Mouse (Mus musculus): ENCODE measurements around the gene Gatc. TPM values are rescaled to one million over a fixed set of nuclear protein-coding genes. Genes with fewer than 3 reads are reported as not detected.
"Not testable (repeated sequence)": the region's sequence is repeated elsewhere in the genome, so short reads cannot be mapped to it uniquely, and the experiment has no call there.

Gatc gene
- total RNA-seq, 2 experiments from 2014 or later = 29.6 to 29.7 TPM

DNA sequence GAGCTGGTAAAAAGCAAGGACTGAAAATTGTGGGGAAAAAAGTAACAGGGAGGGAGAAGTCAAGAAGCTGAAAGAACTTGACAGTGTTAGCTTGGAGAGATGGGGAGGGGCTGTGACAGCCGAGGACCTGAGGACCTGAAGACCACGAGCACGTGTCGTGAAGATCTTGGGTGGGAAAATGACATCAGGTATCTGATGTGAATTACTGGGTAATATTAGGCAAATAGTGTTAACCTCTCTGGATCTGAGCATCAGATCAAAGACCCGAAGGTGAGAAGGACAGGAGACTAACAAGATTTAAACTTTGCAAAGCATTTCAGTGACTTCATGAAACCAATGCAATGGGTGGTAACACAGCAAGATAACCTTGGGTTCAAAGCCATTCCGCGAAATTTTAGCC, 971 bp downstream of the Gatc start:
- intact Hi-C loops (cut with DNase I) = no loop called here

GRCm38 (mm10) chr5:115333626-115334025, 7.4 kb downstream of the Gatc start:
- intact Hi-C loops (cut with DNase I) = no loop called here

More for the DNA sequence above, 971 bp downstream of the Gatc start:
- DNase-seq = no peak

GRCm38 (mm10) chr5:115330955-115331354, 10.0 kb downstream of the Gatc start:
- intact Hi-C loops (cut with DNase I) = no loop called here
- no peak for DNase-seq

More at GRCm38 (mm10) chr5:115333626-115334025, 7.4 kb downstream of the Gatc start:
- no peak for DNase-seq

DNA sequence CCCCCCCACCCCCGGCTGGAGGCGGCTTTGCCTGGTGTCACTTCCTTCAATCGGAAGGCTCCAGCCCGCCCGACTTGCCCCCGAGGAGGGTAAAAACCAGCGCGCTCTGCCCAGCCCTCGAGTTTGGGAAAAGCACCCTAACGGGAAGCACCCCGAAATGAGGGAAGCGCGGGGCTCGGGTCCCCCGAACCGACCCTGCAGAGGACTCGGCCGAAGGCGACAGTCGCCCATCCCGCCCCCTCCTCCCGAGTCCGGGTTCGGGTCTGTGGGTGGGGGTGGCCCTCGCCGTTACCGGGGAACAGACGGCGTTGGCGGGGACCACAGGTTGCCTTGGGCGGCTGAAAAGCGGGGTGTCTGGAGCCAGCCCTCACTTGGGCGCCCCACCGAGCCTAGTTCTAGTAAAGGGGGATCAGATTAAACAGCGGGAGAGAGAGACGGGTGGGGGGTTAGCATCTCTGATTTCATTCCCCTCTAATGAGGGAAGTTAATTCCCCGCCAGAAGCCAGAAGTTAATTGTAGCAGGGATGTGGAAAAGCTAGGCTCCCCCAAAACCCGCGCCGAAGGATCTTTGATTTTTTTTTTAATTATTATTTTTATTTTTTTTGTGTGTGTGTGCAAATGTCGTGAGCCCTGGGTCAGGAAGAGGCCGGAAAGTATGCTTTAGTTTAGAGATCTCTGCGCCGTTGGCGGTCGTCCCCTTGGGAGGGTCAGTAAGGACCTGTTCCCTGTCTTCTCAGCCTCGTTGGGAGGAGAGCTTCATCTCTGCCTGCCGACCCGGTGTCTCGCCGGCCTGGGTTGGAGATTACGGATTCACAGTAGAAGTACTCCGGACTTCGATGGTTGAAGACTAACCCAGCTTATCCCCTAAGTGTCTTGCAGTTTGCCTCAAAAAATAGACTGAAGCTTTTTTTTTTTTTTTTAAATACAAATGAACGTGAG, 13.1 kb downstream of the Gatc start:
- peak; percentile 39 for DNase-seq
- intact Hi-C loops (cut with DNase I) = loop anchor here (2.0 kb wide), 1 partner anchor 27 kb away; the partner anchor contains the start of gene Dynll1

DNA sequence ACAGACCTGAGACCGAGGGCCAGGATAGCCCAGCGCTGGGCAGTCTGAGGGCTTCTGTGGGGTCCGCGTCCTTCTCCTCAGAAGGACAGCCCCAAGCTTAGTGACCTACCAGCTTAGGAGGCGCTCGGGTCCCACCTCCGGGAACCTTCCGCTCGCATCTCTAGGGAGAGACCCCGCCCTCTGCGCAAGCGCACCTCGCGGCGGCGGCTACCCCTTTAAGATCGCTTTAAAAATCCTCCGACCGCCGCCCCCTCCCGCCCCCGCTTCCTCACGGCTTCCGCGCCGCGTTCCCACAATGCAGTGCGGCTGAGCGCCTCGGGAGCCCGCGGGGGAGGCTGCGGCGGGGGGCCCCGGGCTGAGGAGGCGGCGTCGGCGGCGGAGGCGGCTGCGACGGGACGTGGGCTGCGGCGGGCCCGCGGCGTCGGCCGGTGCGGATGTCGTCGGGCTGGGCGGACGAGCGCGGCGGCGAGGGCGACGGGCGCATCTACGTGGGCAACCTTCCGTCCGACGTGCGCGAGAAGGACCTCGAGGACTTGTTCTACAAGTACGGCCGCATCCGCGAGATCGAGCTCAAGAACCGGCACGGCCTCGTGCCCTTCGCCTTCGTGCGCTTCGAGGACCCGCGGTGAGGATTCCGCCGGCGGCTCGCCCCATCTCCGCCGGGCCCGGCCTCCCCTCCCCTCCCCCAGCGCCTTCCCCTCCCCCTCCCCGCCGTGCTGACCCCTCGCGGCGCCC, 13.9 kb downstream of the Gatc start, which contains the start of gene Srsf9:
Gene Srsf9, plus strand, starts transcription at position 303 of the 735 bp plus-strand sequence.
- peak; percentile 97 for DNase-seq
- intact Hi-C loops (cut with DNase I) = loop anchor here (2.0 kb wide), 1 partner anchor 26 kb away; the partner anchor contains the start of gene Dynll1

DNA sequence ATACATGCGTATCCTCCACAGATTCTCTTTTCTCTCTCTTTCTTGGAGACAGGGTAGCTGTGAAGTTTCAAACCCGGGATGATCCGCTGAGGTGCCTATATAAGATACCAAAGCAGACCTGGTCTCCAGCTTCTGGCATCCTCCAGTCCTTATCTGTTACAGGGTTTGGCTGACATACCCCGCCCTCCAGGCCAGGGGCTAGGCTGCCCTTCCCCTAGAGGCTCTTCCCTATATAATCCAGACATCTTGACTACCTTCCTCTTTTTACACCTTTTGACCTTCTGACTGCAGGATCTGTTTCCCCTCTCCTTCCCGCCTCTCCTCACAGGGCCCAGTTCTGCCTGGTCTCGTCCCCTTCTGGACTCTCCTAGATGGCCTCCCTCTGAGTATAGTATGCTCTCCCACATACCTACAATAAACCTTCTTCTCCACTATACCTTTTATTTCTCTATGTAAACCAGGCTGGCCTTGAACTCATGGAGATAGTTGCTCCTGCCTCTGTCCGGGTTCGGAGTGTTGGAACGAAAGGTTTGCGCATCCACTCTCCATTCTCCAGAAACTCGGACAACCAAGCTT, 14.6 kb downstream of the Gatc start:
- no peak for DNase-seq
- intact Hi-C loops (cut with DNase I) = loop anchor here (2.0 kb wide), 1 partner anchor 26 kb away; the partner anchor contains the start of gene Dynll1

GRCm38 (mm10) chr5:115319004-115319940, 21.7 kb downstream of the Gatc start:
- DNase-seq = peak; percentile 69
- intact Hi-C loops (cut with DNase I) = no loop called here

- intact Hi-C loops (cut with DNase I) = no loop called here
- DNase-seq = peak; percentile 47
Measured at GRCm38 (mm10) chr5:115317645-115318328, 23.2 kb downstream of the Gatc start.

GRCm38 (mm10) chr5:115316968-115317644, 23.9 kb downstream of the Gatc start:
- intact Hi-C loops (cut with DNase I) = no loop called here
- DNase-seq = no peak

DNA sequence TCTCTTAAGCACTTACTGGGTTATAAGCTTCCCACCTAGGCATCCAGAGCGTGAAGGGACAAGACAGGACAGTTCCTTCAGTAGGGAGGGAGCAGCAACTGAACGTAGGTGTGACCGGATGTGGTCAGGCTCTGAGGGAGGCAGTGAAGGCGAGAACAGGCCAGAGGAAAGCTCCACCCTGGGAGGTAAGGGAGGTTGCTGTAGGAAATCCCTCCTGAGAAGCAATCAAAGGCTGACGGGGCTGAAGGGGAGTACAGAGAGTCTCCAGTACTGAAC, 27.4 kb downstream of the Gatc start:
- no peak for DNase-seq
- intact Hi-C loops (cut with DNase I) = no loop called here

DNA sequence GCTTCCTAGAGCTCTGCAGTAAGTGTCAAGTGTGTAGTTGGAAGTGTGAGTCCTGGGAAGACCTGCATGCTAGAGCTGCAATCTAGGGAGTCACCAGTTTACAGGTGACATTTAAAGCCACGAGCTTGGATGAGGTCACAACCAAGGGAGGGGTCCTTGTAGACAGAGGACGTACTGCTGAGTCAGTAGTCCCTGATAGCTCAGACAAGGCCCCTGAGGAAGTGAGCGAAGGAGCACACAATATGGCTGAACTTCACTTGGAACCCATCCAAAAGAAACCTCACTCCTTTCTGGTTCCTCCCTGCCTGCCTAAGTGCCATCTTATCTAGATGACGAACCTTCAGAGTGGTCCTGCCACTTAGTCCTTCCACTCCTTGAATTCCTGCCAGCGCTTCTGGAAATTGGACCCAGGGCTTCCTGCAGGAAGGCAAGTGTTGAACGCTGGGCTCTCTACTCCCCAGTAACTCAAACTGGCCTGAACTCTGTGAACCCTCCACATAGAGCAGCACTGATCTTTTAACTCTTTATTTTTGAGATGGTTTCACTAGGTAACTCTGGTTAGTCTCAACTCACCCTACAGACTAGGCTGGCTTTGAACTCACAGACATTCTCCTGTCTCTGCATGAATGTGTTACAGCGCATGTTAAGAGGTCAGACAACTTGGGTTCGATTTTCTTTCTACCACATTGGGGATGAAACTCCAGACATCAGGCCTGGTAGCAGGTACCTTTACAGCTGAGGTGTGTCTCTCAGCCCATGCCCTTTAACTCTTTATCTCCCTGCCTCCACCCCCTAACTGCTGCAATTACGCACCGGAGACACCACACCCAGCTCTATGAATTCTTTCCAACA, 27.9 kb downstream of the Gatc start:
- intact Hi-C loops (cut with DNase I) = no loop called here
- DNase-seq = no peak

DNA sequence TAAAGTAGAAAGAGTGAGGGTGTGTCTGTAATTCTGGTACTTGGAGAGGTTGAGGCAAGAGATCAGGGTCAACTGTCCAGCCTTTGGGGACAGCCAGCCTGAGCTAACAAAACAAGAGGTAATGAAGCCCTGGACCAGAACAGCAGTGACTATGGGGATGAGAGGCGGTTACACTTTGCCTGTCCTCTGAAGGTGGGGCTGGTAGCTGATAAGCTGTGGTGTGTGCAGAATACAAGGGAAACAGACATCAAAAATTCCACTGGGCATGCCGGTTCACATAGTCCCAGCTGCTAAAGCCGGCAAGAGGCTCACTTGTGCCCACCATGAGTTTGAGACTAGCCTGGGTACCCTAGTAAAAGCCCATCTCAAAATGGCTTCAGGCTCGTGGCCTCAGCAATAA, 28.6 kb downstream of the Gatc start:
- intact Hi-C loops (cut with DNase I) = no loop called here
- DNase-seq = no peak

DNA sequence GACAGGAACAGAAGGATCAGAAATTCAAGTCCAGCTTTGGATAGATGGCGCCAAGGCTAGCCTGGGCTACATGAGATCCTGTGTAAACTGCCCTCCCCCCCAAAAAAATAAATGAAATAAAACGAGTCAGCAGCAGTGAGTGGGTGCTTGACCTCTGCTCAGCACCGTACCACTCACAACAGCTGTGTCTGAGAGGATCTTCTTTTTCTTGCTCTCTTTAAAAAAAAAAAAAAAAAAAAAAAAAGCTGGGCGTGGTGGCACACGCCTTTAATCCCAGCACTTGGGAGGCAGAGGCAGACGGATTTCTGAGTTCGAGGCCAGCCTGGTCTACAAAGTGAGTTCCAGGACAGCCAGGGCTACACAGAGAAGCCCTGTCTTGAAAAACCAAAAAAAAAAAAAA, 38.8 kb downstream of the Gatc start:
- DNase-seq; intact Hi-C loops (cut with DNase I): not testable (repeated sequence)

DNA sequence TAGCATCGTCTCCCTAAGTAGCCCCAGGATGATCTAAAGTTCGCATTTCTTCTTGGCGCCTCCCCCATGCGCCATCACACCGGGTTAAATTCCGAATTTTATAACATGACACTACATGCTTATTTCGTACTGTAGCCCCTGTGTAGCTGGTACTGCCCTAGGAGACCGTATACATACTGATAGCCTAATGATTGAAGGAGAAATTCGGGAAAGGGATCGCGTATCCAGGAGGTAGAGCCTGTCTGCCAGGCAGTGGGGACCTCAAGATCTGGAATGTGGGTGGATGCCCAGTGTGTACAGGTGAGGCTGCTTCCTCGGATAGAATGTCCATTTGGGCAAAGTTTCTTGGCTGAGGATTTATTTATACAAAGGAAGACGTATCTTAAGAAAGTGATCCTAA, 39.4 kb downstream of the Gatc start:
- intact Hi-C loops (cut with DNase I) = loop anchor here (2.0 kb wide), 1 partner anchor 25 kb away; the partner anchor contains the start of gene Srsf9
- DNase-seq = no peak

DNA sequence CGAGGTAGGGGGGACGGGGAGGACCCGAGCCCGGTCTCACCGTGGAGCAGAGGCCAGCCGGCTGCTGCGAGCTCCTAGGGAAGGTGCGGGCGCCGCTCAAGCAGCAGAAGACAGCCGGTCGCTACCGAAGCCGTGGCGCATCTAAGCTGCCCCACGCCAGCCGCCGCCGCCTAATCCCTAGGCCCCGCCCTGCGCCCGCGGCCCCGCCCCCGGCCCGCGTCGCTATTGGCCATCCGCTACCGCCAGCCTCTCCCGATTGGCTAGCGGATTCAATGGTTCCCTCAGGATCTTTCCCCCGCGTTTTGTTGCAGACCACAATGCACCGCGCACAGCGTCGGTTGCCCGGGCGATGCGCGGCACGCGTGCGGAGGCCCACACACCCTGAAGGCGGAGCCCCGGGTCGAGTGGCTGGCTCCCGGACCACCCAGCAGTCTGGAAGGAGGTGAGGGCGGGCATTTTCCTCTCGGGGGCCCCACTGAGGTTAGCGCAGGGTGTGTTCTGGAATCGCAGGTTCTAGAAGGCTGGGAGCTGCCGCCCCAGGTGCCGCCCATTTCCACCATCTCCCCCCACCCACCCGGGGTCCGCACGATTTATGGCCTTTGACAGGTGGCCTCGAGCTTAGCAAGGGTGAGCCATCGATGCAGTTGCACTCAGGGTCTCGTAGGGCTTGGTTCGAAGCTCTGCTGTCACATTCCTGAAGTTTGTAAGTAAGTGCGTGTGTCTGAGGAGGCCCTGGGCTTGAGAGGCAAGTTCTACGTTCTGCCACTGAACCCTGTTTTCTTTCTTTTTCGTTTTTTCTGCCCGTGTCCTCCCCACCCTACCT, 40.0 kb downstream of the Gatc start, which contains the start of gene Dynll1:
Gene Dynll1, minus strand, starts transcription at position 208 of the 823 bp plus-strand sequence.
- intact Hi-C loops (cut with DNase I) = loop anchor here (2.0 kb wide), 1 partner anchor 26 kb away; the partner anchor contains the start of gene Srsf9
- DNase-seq = peak; percentile 99

DNA sequence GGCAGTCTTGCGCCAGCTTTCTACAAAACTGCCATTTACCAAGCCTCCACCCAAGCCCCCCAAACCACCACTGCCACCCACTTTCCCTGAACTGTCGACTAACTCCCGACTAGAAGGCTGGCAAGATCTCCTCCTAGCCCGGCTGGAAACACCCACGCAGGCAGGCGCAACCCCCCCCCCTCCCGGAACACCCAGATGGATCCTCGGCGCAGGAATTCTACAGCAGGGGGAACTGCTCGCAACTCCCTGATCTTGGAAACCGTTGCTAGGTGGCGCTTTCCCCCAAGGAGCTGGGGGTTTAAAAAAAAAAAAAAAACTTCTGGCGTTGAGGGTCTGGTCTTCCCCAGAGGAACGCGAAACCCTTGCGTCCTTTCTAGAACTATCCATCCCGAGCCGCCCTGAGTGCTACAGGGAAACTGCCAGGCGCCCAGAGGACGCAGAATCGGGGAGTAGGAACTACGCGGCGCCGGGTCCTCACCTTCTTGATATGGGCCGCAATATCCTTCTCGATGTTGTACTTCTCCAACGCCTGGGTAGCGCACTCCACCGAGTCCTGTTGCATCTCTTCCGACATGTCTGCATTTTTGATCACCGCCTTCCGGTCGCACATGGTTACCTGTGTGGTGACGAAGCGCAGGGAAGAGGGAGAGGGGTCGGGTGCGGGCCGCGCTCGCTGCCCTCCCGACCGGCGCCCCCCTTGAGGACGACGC, 40.8 kb downstream of the Gatc start:
- intact Hi-C loops (cut with DNase I) = loop anchor here (2.0 kb wide), 1 partner anchor 27 kb away; the partner anchor contains the start of gene Srsf9

More for the DNA sequence above, 40.8 kb downstream of the Gatc start:
- peak; percentile 67 for DNase-seq
